17 mouse cellular contexts compared by ENCODE assay signal in genomic region chr5:34609966-34610365, GRCm38 (mm10).
"Had no signal": no experiment of that assay in that cellular context is flagged by ENCODE, and none has a peak within 500 bp of the region (broad histone marks: within the 10 kb centered on the region; RNA-seq: fewer than 3 reads in every experiment).

No protein-coding gene starts in this region.

- H3K27ac ChIP-seq: lung, embryonic 15.5 days; macrophage; midbrain, embryonic 13.5 days; midbrain, embryonic 15.5 days; neural tube, embryonic 12.5 days; stomach, embryonic 15.5 days; stomach, postnatal 0 days had no signal

- H3K9me3 ChIP-seq: lung, embryonic 15.5 days; megakaryocyte, embryonic 14.5 days; midbrain, embryonic 13.5 days; midbrain, embryonic 15.5 days; neural tube, embryonic 12.5 days; stomach, embryonic 15.5 days had no signal

- H3K27me3 ChIP-seq: lung, embryonic 15.5 days; megakaryocyte, embryonic 14.5 days; midbrain, embryonic 13.5 days; midbrain, embryonic 15.5 days; neural tube, embryonic 12.5 days; stomach, embryonic 15.5 days had no signal

- H3K4me1 ChIP-seq: lung, embryonic 15.5 days; midbrain, embryonic 13.5 days; midbrain, embryonic 15.5 days; neural tube, embryonic 12.5 days; stomach, embryonic 15.5 days had no signal

- H3K4me2 ChIP-seq: lung, embryonic 15.5 days; midbrain, embryonic 11.5 days; midbrain, embryonic 13.5 days; midbrain, embryonic 15.5 days; neural tube, embryonic 12.5 days; stomach, embryonic 15.5 days had no signal

- H3K4me3 ChIP-seq: lung, embryonic 15.5 days; megakaryocyte, embryonic 14.5 days; midbrain, embryonic 13.5 days; midbrain, embryonic 15.5 days; neural tube, embryonic 12.5 days; stomach, embryonic 15.5 days had no signal

- DNase-seq: liver, postnatal 0 days; lung, adult 2 months; lung, postnatal 14 days; lung, postnatal 36 days; right cerebral cortex, postnatal 14 days; thymus, adult 2 months; thymus, postnatal 14 days; thymus, postnatal 36 days had no signal

- H3K9ac ChIP-seq: liver, postnatal 0 days; lung, embryonic 15.5 days; midbrain, embryonic 13.5 days; midbrain, embryonic 15.5 days; neural tube, embryonic 12.5 days; stomach, embryonic 15.5 days had no signal
